Mouse (Mus musculus): Measurements from ENCODE around the gene Car15. TPM values are rescaled to one million over a fixed set of nuclear protein-coding genes. Genes with fewer than 3 reads are reported as not detected.

Car15 gene
- total RNA-seq (2018; cell fraction: chromatin; rRNA removed) = 1 to 10 TPM in 25 of 26 experiments, under 1 TPM in 1; 0.85 to 8.5 (median 2.6) TPM
- under 1 TPM in 13 of 26 experiments, not detected in 13; 0.14 to 0.55 (median 0.31) TPM for total RNA-seq (2018; cell fraction: cytosol; rRNA removed)
- 1 to 10 TPM in 22 of 26 experiments, under 1 TPM in 3, not detected in 1; 0.72 to 8.0 (median 2.3) TPM for total RNA-seq (2018; cell fraction: nucleus; rRNA removed)
- 0.40 to 0.70 TPM (median 0.54 TPM) in 3 replicates for polyA plus RNA-seq (2018)

- no peaks in the 10 kb centered on the region for H3K79me2 ChIP-seq (ENCODE audit: inconsistent target)
- H3K36me3 ChIP-seq (ENCODE audit: inconsistent target) = peaks cover 20% of the 10 kb centered on the region; the same call in 1 of the 2 replicates
- H3K4me3 ChIP-seq (ENCODE audit: inconsistent target) = no peak within 1 kb of the TSS
- H3K27ac ChIP-seq = no peak within 1 kb of the TSS
- whole genome bisulfite sequencing (ENCODE audit: missing documents) = 85% methylated on average over 6 of the region's 6 CpGs
Observed at GRCm38 (mm10) chr16:17838051-17838450, at the start of gene Car15. Gene Car15 (minus strand): TSS chr16:17838364.

GRCm38 (mm10) chr16:17884116-17884515 lies 46.0 kb upstream of the Car15 start:
- WGBS (ENCODE audit: missing documents) = 96% methylated on average over 6 of the region's 6 CpGs
- no peaks in the 10 kb centered on the region for H3K36me3 ChIP-seq (ENCODE audit: inconsistent target)
- peaks cover 100% of the 10 kb centered on the region for H3K79me2 ChIP-seq (ENCODE audit: inconsistent target)
- H3K27ac ChIP-seq = no peak overlapping the region
- no peak overlapping the region for H3K4me3 ChIP-seq (ENCODE audit: inconsistent target)

- H3K27ac ChIP-seq = no peak overlapping the region
- H3K79me2 ChIP-seq (ENCODE audit: inconsistent target) = peaks cover 100% of the 10 kb centered on the region
- no peak overlapping the region for H3K4me3 ChIP-seq (ENCODE audit: inconsistent target)
- H3K36me3 ChIP-seq (ENCODE audit: inconsistent target) = no peaks in the 10 kb centered on the region
Observed at GRCm38 (mm10) chr16:17882196-17882595, 44.0 kb upstream of the Car15 start.

GRCm38 (mm10) chr16:17879571-17879970 lies 41.4 kb upstream of the Car15 start:
- Histone ChIP-seq H3K27ac (no peak overlapping the region), H3K4me3 (ENCODE audit: inconsistent target) (no peak overlapping the region), H3K79me2 (ENCODE audit: inconsistent target) (peaks cover 100% of the 10 kb centered on the region), H3K36me3 (ENCODE audit: inconsistent target) (no peaks in the 10 kb centered on the region)
- WGBS (ENCODE audit: missing documents) = 98% methylated on average over 4 of the region's 4 CpGs

- Histone ChIP-seq H3K36me3 (ENCODE audit: inconsistent target) (0 out of 2 replicates have a peak, but pooled peaks cover 3% of the 10 kb centered on the region), H3K4me3 (ENCODE audit: inconsistent target) (no peak overlapping the region), H3K27ac (no peak overlapping the region), H3K79me2 (ENCODE audit: inconsistent target) (peaks cover 80% of the 10 kb centered on the region)
- 92% methylated on average over 1 of the region's 1 CpGs for WGBS (ENCODE audit: missing documents)
Observed at GRCm38 (mm10) chr16:17876096-17876495, 37.9 kb upstream of the Car15 start.

- Histone ChIP-seq H3K79me2 (ENCODE audit: inconsistent target) (peaks cover 71% of the 10 kb centered on the region), H3K27ac (no peak overlapping the region), H3K36me3 (ENCODE audit: inconsistent target) (0 out of 2 replicates have a peak, but pooled peaks cover 3% of the 10 kb centered on the region), H3K4me3 (ENCODE audit: inconsistent target) (no peak overlapping the region)
- 87% methylated on average over 4 of the region's 4 CpGs for WGBS (ENCODE audit: missing documents)
Observed at GRCm38 (mm10) chr16:17875174-17875573, 37.0 kb upstream of the Car15 start.

GRCm38 (mm10) chr16:17872995-17873394 lies 34.8 kb upstream of the Car15 start:
- Histone ChIP-seq H3K27ac (no peak overlapping the region), H3K79me2 (ENCODE audit: inconsistent target) (peaks cover 49% of the 10 kb centered on the region), H3K36me3 (ENCODE audit: inconsistent target) (peaks cover 10% of the 10 kb centered on the region; the same call in 1 of the 2 replicates), H3K4me3 (ENCODE audit: inconsistent target) (no peak overlapping the region)
- 96% methylated on average over 4 of the region's 4 CpGs for WGBS (ENCODE audit: missing documents)

- Histone ChIP-seq H3K4me3 (ENCODE audit: inconsistent target) (no peak overlapping the region), H3K36me3 (ENCODE audit: inconsistent target) (peaks cover 10% of the 10 kb centered on the region; the same call in 1 of the 2 replicates), H3K79me2 (ENCODE audit: inconsistent target) (peaks cover 31% of the 10 kb centered on the region), H3K27ac (no peak overlapping the region)
- WGBS (ENCODE audit: missing documents) = 71% methylated on average over 5 of the region's 5 CpGs
Observed at GRCm38 (mm10) chr16:17871248-17871647, 33.1 kb upstream of the Car15 start.

- Histone ChIP-seq H3K4me3 (ENCODE audit: inconsistent target) (no peak overlapping the region), H3K79me2 (ENCODE audit: inconsistent target) (peaks cover 9% of the 10 kb centered on the region; the same call in 1 of the 2 replicates), H3K36me3 (ENCODE audit: inconsistent target) (peaks cover 7% of the 10 kb centered on the region; the same call in 1 of the 2 replicates), H3K27ac (no peak overlapping the region)
- WGBS (ENCODE audit: missing documents) = 72% methylated on average over 5 of the region's 6 CpGs
Observed at GRCm38 (mm10) chr16:17865770-17866169, 27.6 kb upstream of the Car15 start.

- H3K4me3 ChIP-seq (ENCODE audit: inconsistent target) = no peak overlapping the region
- WGBS (ENCODE audit: missing documents) = 33% methylated on average over 2 of the region's 2 CpGs
- H3K27ac ChIP-seq = no peak overlapping the region
- H3K36me3 ChIP-seq (ENCODE audit: inconsistent target) = peaks cover 7% of the 10 kb centered on the region; the same call in 1 of the 2 replicates
- H3K79me2 ChIP-seq (ENCODE audit: inconsistent target) = peaks cover 9% of the 10 kb centered on the region; the same call in 1 of the 2 replicates
Observed at GRCm38 (mm10) chr16:17865293-17865692, 27.1 kb upstream of the Car15 start.

- no peak overlapping the region for H3K27ac ChIP-seq
- peaks cover 43% of the 10 kb centered on the region for H3K36me3 ChIP-seq (ENCODE audit: inconsistent target)
- H3K79me2 ChIP-seq (ENCODE audit: inconsistent target) = peaks cover 5% of the 10 kb centered on the region; the same call in 1 of the 2 replicates
- no peak overlapping the region for H3K4me3 ChIP-seq (ENCODE audit: inconsistent target)
Observed at GRCm38 (mm10) chr16:17858592-17858991, 20.4 kb upstream of the Car15 start.

- H3K36me3 ChIP-seq (ENCODE audit: inconsistent target) = peaks cover 51% of the 10 kb centered on the region
- H3K27ac ChIP-seq = no peak overlapping the region
- no peak overlapping the region for H3K4me3 ChIP-seq (ENCODE audit: inconsistent target)
- 98% methylated on average over 7 of the region's 7 CpGs for WGBS (ENCODE audit: missing documents)
- H3K79me2 ChIP-seq (ENCODE audit: inconsistent target) = no peaks in the 10 kb centered on the region; the same call in 1 of the 2 replicates
Observed at GRCm38 (mm10) chr16:17857157-17857556, 19.0 kb upstream of the Car15 start.

GRCm38 (mm10) chr16:17853263-17853662 lies 15.1 kb upstream of the Car15 start:
- no peaks in the 10 kb centered on the region for H3K79me2 ChIP-seq (ENCODE audit: inconsistent target)
- 95% methylated on average over 2 of the region's 2 CpGs for WGBS (ENCODE audit: missing documents)
- H3K36me3 ChIP-seq (ENCODE audit: inconsistent target) = peaks cover 61% of the 10 kb centered on the region
- H3K27ac ChIP-seq = no peak overlapping the region
- no peak overlapping the region for H3K4me3 ChIP-seq (ENCODE audit: inconsistent target)

- H3K27ac ChIP-seq = no peak overlapping the region
- H3K36me3 ChIP-seq (ENCODE audit: inconsistent target) = peaks cover 54% of the 10 kb centered on the region
- no peaks in the 10 kb centered on the region for H3K79me2 ChIP-seq (ENCODE audit: inconsistent target)
- WGBS (ENCODE audit: missing documents) = 91% methylated on average over 1 of the region's 1 CpGs
- no peak overlapping the region for H3K4me3 ChIP-seq (ENCODE audit: inconsistent target)
Observed at GRCm38 (mm10) chr16:17851860-17852259, 13.7 kb upstream of the Car15 start.

GRCm38 (mm10) chr16:17851331-17851730 lies 13.2 kb upstream of the Car15 start:
- Histone ChIP-seq H3K4me3 (ENCODE audit: inconsistent target) (no peak overlapping the region), H3K36me3 (ENCODE audit: inconsistent target) (peaks cover 54% of the 10 kb centered on the region), H3K79me2 (ENCODE audit: inconsistent target) (no peaks in the 10 kb centered on the region), H3K27ac (no peak overlapping the region)
- 100% methylated on average over 5 of the region's 5 CpGs for WGBS (ENCODE audit: missing documents)
